Mouse (Mus musculus) large intestine, adult 2 months (tissue): Measurements from ENCODE around the gene Prr30. TPM values are rescaled to one million over a fixed set of nuclear protein-coding genes. Genes with fewer than 3 reads are reported as not detected.
"Not testable (repeated sequence)": the region's sequence is repeated elsewhere in the genome, so short reads cannot be mapped to it uniquely, and the experiment has no call there.

ENCODE experiments used
- DNase-seq: peaks from one replicate; pipeline ENCODE4 v3.0.0-alpha.2; 2012; ENCODE audit warnings: low read depth, low spot score
- WGBS: fragments of 180-500 bp; shearing (Covaris S2); methylation state at CpG from one replicate; pipeline ENCODE4 v1.1.7; 2018; 5-methylcytosine and 5-hydroxymethylcytosine counted together
- polyA plus RNA-seq: library from polyadenylated mRNA; depleted of rRNA; stranded (reverse); fragments of >200 nt; gene quantifications from 2 replicates; pipeline ENCODE4 v1.2.3, GENCODE M21; 2012; rRNA removed

Gene Prr30
- not detected in 2 replicates for polyA plus RNA-seq

DNA sequence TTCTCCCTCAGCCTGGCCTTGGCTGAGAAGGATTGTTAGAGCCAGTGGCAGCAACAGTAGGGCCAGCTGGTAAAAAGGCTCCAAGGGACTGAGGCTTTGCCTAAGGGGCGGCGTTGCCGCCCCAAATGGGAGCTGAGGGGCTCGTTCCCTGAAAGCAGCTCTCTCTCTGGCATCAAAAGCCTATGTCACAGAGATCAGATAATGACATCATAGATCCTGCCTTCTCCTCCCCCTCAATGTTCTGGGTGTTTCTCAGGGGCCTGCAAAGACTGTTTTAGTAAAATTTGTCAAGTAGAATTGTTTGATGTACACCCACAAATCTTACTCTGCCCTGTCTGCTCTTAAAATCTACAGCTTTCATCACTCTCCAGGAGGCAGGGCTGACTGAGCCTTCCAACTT, at the start of gene Prr30:
Gene Prr30 (minus strand): TSS at position 101 of the 400 bp plus-strand sequence.
- 82% methylated on average over 4 of the region's 4 CpGs for WGBS
- DNase-seq, result no peak

DNA sequence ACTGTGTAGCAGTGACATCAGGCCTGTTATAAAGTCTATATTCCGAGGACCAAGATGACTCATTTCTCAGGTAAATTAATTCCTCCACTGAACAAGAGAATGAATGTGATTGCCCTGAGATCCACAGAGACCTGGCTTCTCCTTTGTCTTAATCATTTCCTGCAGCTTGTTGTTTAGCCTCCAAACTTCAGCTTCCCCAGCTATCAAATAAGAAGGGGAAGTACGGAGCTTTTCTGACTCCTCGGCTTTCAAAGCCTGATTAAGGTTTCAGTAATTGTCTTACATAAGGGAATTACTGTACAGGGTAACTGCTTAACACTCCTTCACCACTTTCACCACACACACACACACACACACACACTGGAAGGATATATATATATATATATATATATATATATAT, 46.7 kb upstream of the Prr30 start:
- no peak for DNase-seq
- 75% methylated on average over 3 of the region's 3 CpGs for WGBS

- WGBS, result 66% methylated on average over 7 of the region's 7 CpGs
Observed at GRCm38 (mm10) chr14:101245706-101246105, 45.6 kb upstream of the Prr30 start.

DNA sequence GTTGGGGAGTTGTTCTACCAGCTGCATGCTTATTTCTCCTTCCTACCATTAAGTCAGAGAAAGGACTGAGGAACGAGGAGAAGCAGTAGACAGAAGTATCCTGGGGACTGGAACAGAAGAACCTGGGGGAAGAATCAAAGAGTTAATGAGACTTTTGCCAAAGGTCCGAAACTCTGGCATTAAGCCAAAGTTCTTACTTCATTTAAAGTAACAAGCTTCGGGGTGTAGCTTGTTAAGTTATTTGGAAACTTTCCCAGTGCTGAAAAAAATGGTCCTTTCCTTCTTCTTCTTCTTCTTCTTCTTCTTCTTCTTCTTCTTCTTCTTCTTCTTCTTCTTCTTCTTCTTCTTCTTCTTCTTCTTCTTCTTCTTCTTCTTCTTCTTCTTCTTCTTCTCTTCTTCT, 44.3 kb upstream of the Prr30 start:
- 26% methylated on average over 3 of the region's 3 CpGs for WGBS
- DNase-seq, result not testable (repeated sequence)

More at GRCm38 (mm10) chr14:101245706-101246105, 45.6 kb upstream of the Prr30 start:
- DNase-seq, result no peak

DNA sequence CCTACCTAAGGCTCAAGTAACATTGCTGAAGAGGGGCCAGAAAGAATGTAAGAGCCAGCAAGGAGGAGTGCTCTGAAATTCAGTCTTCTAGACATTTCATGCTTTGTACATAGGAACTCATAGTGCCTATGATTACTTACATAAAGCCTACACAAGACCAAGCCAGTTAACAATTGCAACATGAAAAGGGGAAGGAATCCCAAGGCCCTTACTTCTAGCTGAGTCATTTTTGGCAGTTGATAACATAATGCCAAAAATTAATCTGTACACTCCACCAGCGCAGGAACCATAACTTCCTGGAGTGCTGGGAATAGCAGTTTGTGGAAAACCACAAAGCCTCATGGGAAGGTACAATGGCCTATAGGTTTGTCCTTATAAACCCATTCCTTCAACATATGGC, 37.8 kb upstream of the Prr30 start:
- no peak for DNase-seq
- 77% methylated on average over 1 of the region's 1 CpGs for WGBS

GRCm38 (mm10) chr14:101229068-101229467, 28.9 kb upstream of the Prr30 start:
- no peak for DNase-seq
- WGBS, result 61% methylated on average over 4 of the region's 4 CpGs

DNA sequence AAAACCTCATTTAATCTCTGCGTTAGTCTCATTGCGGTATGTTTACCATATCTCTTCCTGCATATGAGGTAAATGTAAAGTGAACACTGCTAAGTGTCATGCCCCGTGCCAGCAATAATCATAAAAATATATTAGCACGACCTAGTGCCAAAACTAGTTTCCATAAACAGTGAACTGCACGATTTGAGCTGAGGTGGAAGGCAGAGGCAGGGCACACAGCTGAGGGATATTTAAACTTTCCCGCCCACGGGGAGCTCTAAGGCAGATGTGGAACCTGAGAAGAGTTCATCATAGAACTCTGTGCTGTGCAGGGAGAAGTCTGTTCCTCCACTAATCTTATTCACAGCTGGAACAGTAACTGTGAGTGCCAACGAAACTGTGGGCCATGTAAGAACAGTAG, 22.2 kb upstream of the Prr30 start:
- DNase-seq, result no peak
- 33% methylated on average over 8 of the region's 8 CpGs for WGBS

DNA sequence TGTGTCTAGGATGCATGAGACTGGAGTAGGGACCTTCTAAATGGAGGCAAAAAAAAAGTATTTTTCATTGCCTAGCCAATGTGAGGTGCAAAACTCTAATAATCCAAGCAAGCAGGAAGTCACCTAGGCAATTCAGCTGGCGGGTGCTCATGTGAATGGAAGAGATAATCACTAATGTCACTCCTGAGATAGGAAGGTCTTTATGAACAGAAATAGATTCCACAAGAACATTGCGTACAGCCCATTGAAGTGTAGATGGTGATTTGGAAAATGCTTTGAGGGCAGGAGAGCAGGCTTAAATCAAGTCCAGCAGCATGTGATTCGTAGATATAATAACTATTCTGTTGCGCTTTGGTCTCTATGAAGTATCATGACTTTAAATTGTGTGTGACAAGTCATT, 27.9 kb downstream of the Prr30 start:
- WGBS, result 89% methylated on average over 4 of the region's 4 CpGs
- DNase-seq, result no peak
